Mouse (Mus musculus) bone marrow, adult 2 months (tissue): Measurements from ENCODE around the gene Olfr56. TPM values are rescaled to one million over a fixed set of nuclear protein-coding genes. Genes with fewer than 3 reads are reported as not detected.
"Not testable (repeated sequence)": the region's sequence is repeated elsewhere in the genome, so short reads cannot be mapped to it uniquely, and the experiment has no call there.

Experiments used
- H3K27ac ChIP-seq: fragments of 200-500 bp; 2 replicates; pipeline ENCODE4 v1.5.1; 2012; ENCODE audit warnings: low read depth, mild to moderate bottlenecking, control low read depth, inconsistent platforms, low read length; ENCODE audit not compliant: control insufficient read depth, poor library complexity, insufficient read depth
- H3K4me1 ChIP-seq: fragments of 200-500 bp; 2 replicates; pipeline ENCODE4 v1.6.1; 2011; ENCODE audit warnings: low read length; ENCODE audit not compliant: control insufficient read depth, insufficient read depth
- H3K4me3 ChIP-seq: fragments of 200-500 bp; replicated peaks from 2 replicates; pipeline ENCODE3; 2011; ENCODE audit warnings: mild to moderate bottlenecking, low read depth, low read length, control low read depth; ENCODE audit not compliant: control insufficient read depth
- WGBS: fragments of 180-500 bp; shearing (Covaris S2); methylation state at CpG from one replicate; pipeline ENCODE4 v1.1.7; 2018; 5-methylcytosine and 5-hydroxymethylcytosine counted together
- polyA plus RNA-seq: library from polyadenylated mRNA; stranded (reverse); fragments of >200 nt; gene quantifications from 2 replicates; pipeline ENCODE4 v1.2.4, GENCODE M21; 2011; ENCODE audit warnings: low replicate concordance; ENCODE audit not compliant: missing spikeins, insufficient read depth, insufficient read length

Olfr56 gene
- polyA plus RNA-seq, 1 experiment, result 2.1 TPM

- not testable (repeated sequence) for H3K27ac ChIP-seq, H3K4me1 ChIP-seq, H3K4me3 ChIP-seq
- 63% methylated on average over 10 of the region's 10 CpGs for WGBS
Measured at GRCm38 (mm10) chr11:48993296-48993695, 14.6 kb downstream of the Olfr56 start.

- not testable (repeated sequence) for H3K4me3 ChIP-seq, H3K4me1 ChIP-seq, H3K27ac ChIP-seq
- 14% methylated on average over 2 of the region's 2 CpGs for WGBS
Measured at GRCm38 (mm10) chr11:48994018-48994417, 15.3 kb downstream of the Olfr56 start, which contains the start of gene Tgtp1. Gene Tgtp1 (minus strand): TSS chr11:48994172.

GRCm38 (mm10) chr11:49000411-49000810, 21.7 kb downstream of the Olfr56 start:
- WGBS, result 4% methylated on average over 1 of the region's 1 CpGs
- H3K4me3 ChIP-seq, H3K27ac ChIP-seq, H3K4me1 ChIP-seq: not testable (repeated sequence)

GRCm38 (mm10) chr11:49006317-49006716, 27.6 kb downstream of the Olfr56 start:
- H3K4me1 ChIP-seq, H3K4me3 ChIP-seq, H3K27ac ChIP-seq: not testable (repeated sequence)
- 35% methylated on average over 2 of the region's 2 CpGs for WGBS

GRCm38 (mm10) chr11:49006785-49007184, 28.1 kb downstream of the Olfr56 start:
- not testable (repeated sequence) for H3K27ac ChIP-seq, H3K4me3 ChIP-seq, H3K4me1 ChIP-seq
- 87% methylated on average over 1 of the region's 1 CpGs for WGBS

- not testable (repeated sequence) for H3K27ac ChIP-seq, H3K4me3 ChIP-seq, H3K4me1 ChIP-seq
Measured at GRCm38 (mm10) chr11:49012074-49012473, 33.4 kb downstream of the Olfr56 start.

GRCm38 (mm10) chr11:49050064-49050463, 71.4 kb downstream of the Olfr56 start:
- H3K4me1 ChIP-seq, H3K4me3 ChIP-seq, H3K27ac ChIP-seq: not testable (repeated sequence)

- not testable (repeated sequence) for H3K27ac ChIP-seq, H3K4me3 ChIP-seq, H3K4me1 ChIP-seq
- 8% methylated on average over 1 of the region's 6 CpGs for WGBS
Measured at GRCm38 (mm10) chr11:49051093-49051891, 72.6 kb downstream of the Olfr56 start, which contains the start of gene 9930111J21Rik2. Gene 9930111J21Rik2 (minus strand): TSS chr11:49051242.

GRCm38 (mm10) chr11:49051894-49052293, 73.2 kb downstream of the Olfr56 start:
- not testable (repeated sequence) for H3K4me1 ChIP-seq, H3K4me3 ChIP-seq, H3K27ac ChIP-seq
- no CpG with 5 or more reads among the region's 5 CpGs for WGBS

- WGBS, result 0% methylated on average over 2 of the region's 3 CpGs
- not testable (repeated sequence) for H3K27ac ChIP-seq, H3K4me1 ChIP-seq, H3K4me3 ChIP-seq
Measured at GRCm38 (mm10) chr11:49060061-49060460, 81.4 kb downstream of the Olfr56 start.

GRCm38 (mm10) chr11:49061865-49062264, 83.2 kb downstream of the Olfr56 start:
- not testable (repeated sequence) for H3K4me3 ChIP-seq, H3K4me1 ChIP-seq, H3K27ac ChIP-seq
- WGBS, result 10% methylated on average over 2 of the region's 2 CpGs

- H3K27ac ChIP-seq, H3K4me3 ChIP-seq, H3K4me1 ChIP-seq: not testable (repeated sequence)
- 3% methylated on average over 5 of the region's 5 CpGs for WGBS
Measured at GRCm38 (mm10) chr11:49063713-49064469, 85.2 kb downstream of the Olfr56 start, which contains the start of gene Tgtp2. Gene Tgtp2 (minus strand): TSS chr11:49064206.
